Mouse (Mus musculus): Measurements from ENCODE around the gene Olfr65.

Olfr65 gene

GRCm38 (mm10) chr7:103903187-103903586 lies at the start of gene Olfr65:
Gene Olfr65 (plus strand): TSS chr7:103903487.
- no peak for DNase-seq (ENCODE audit: low spot score)

GRCm38 (mm10) chr7:103854669-103855068 lies 48.6 kb upstream of the Olfr65 start:
- no peak for DNase-seq (ENCODE audit: low spot score)

- DNase-seq (ENCODE audit: low spot score): peak; percentile 41
Measured at GRCm38 (mm10) chr7:103859076-103859475, 44.2 kb upstream of the Olfr65 start.

- DNase-seq (ENCODE audit: low spot score): peak; percentile 66
Measured at GRCm38 (mm10) chr7:103860855-103861254, 42.4 kb upstream of the Olfr65 start.

- DNase-seq (ENCODE audit: low spot score): no peak
Measured at GRCm38 (mm10) chr7:103861531-103861930, 41.8 kb upstream of the Olfr65 start.

GRCm38 (mm10) chr7:103865716-103866115 lies 37.6 kb upstream of the Olfr65 start:
- DNase-seq (ENCODE audit: low spot score): peak; percentile 17

GRCm38 (mm10) chr7:103870667-103871066 lies 32.6 kb upstream of the Olfr65 start:
- no peak for DNase-seq (ENCODE audit: low spot score)

GRCm38 (mm10) chr7:103873064-103873463 lies 30.2 kb upstream of the Olfr65 start:
- no peak for DNase-seq (ENCODE audit: low spot score)

GRCm38 (mm10) chr7:103874451-103874850 lies 28.8 kb upstream of the Olfr65 start:
- DNase-seq (ENCODE audit: low spot score): no peak

- no peak for DNase-seq (ENCODE audit: low spot score)
Measured at GRCm38 (mm10) chr7:103877093-103877492, 26.2 kb upstream of the Olfr65 start.

GRCm38 (mm10) chr7:103886152-103886551 lies 17.1 kb upstream of the Olfr65 start, which contains the start of gene Olfr66:
Gene Olfr66 (minus strand): TSS chr7:103886252.
- DNase-seq (ENCODE audit: low spot score): no peak

GRCm38 (mm10) chr7:103894385-103894784 lies 8.9 kb upstream of the Olfr65 start, which contains the start of gene Olfr64:
Gene Olfr64 (minus strand): TSS chr7:103894485.
- no peak for DNase-seq (ENCODE audit: low spot score)

- DNase-seq (ENCODE audit: low spot score): peak; percentile 27
Measured at GRCm38 (mm10) chr7:103910047-103910446, 6.8 kb downstream of the Olfr65 start.

GRCm38 (mm10) chr7:103912969-103913511 lies 9.8 kb downstream of the Olfr65 start:
- peak; percentile 7 for DNase-seq (ENCODE audit: low spot score)

- peak; percentile 7 for DNase-seq (ENCODE audit: low spot score)
Measured at GRCm38 (mm10) chr7:103915338-103915737, 12.1 kb downstream of the Olfr65 start.

- DNase-seq (ENCODE audit: low spot score): no peak
Measured at GRCm38 (mm10) chr7:103928525-103928924, 25.2 kb downstream of the Olfr65 start, which contains the start of gene Olfr631. Gene Olfr631 (plus strand): TSS chr7:103928825.

GRCm38 (mm10) chr7:103934264-103934663 lies 31.0 kb downstream of the Olfr65 start, which contains the start of gene Olfr632:
Gene Olfr632 (plus strand): TSS chr7:103934347.
- no peak for DNase-seq (ENCODE audit: low spot score)

GRCm38 (mm10) chr7:103942730-103943129 lies 39.4 kb downstream of the Olfr65 start:
- DNase-seq (ENCODE audit: low spot score): peak; percentile 9

- DNase-seq (ENCODE audit: low spot score): no peak
Measured at GRCm38 (mm10) chr7:103944137-103944536, 40.9 kb downstream of the Olfr65 start, which contains the start of gene Olfr633. Gene Olfr633 (plus strand): TSS chr7:103944437.

All from yolk sac, embryonic 10.5 days (tissue).